Mouse (Mus musculus) limb, embryonic 11.5 days (tissue): Measurements from ENCODE around the gene Frmd4a. TPM values are rescaled to one million over a fixed set of nuclear protein-coding genes. Genes with fewer than 3 reads are reported as not detected.
"Not testable (repeated sequence)": the region's sequence is repeated elsewhere in the genome, so short reads cannot be mapped to it uniquely, and the experiment has no call there.

Source experiments
- ATAC-seq: fragments of 200-750 bp; cut with Nextera tagmentation; 2 replicates; pipeline ENCODE4 v1.8.0; 2017; ENCODE audit warnings: low read depth; ENCODE audit not compliant: insufficient number of reproducible peaks, low FRiP score, low TSS enrichment
- DNase-seq: peaks from one replicate; pipeline ENCODE4 v3.0.0-alpha.2; 2015; ENCODE audit warnings: low spot score
- H3K27ac ChIP-seq: fragments of 300-500 bp; sonication (generic); replicated peaks from 2 replicates; pipeline ENCODE4 v1.5.1; 2014; ENCODE audit warnings: low read depth, mild to moderate bottlenecking, low read length
- H3K27me3 ChIP-seq: fragments of 300-500 bp; sonication (generic); 2 replicates; pipeline ENCODE4 v1.6.1; 2014; ENCODE audit warnings: mild to moderate bottlenecking, low read length, mixed read lengths; ENCODE audit not compliant: control insufficient read depth, insufficient read depth
- H3K36me3 ChIP-seq: fragments of 300-500 bp; sonication (generic); 2 replicates; pipeline ENCODE4 v1.6.1; 2014; ENCODE audit warnings: mild to moderate bottlenecking, low read length, moderate library complexity, mixed read lengths; ENCODE audit not compliant: control insufficient read depth, insufficient read depth
- H3K4me1 ChIP-seq: fragments of 300-500 bp; sonication (generic); 2 replicates; pipeline ENCODE4 v1.6.1; 2014; ENCODE audit warnings: low read length, mixed read lengths; ENCODE audit not compliant: control insufficient read depth, insufficient read depth
- H3K4me2 ChIP-seq: fragments of 300-500 bp; sonication (generic); 2 replicates; pipeline ENCODE4 v1.6.1; 2014; ENCODE audit warnings: low read depth, mild to moderate bottlenecking, moderate library complexity; ENCODE audit not compliant: severe bottlenecking
- H3K4me3 ChIP-seq: fragments of 300-500 bp; sonication (generic); 2 replicates; pipeline ENCODE4 v1.5.1; 2014; ENCODE audit warnings: low read depth, low read length
- H3K9ac ChIP-seq: fragments of 300-500 bp; sonication (generic); 2 replicates; pipeline ENCODE4 v1.6.1; 2014; ENCODE audit warnings: mild to moderate bottlenecking, low read length
- H3K9me3 ChIP-seq: fragments of 300-500 bp; sonication (generic); 2 replicates; pipeline ENCODE4 v1.6.1; 2016; ENCODE audit warnings: low read length; ENCODE audit not compliant: control insufficient read depth
- WGBS: fragments of 180-500 bp; shearing (Covaris S2); extraction: QIAGEN DNeasy Blood & Tissue Kit; methylation state at CpG from one replicate; pipeline ENCODE4 v1.1.7; 2014; 5-methylcytosine and 5-hydroxymethylcytosine counted together
- polyA plus RNA-seq: library from polyadenylated mRNA; unstranded; fragments of >200 nt; fragmentation: Nextera tagmentation; extraction: Ambion mirVana; gene quantifications from 2 replicates; pipeline ENCODE4 v1.2.1, GENCODE M21; 2014

Frmd4a gene
- polyA plus RNA-seq, 1 experiment from 2014 or later = 65.3 TPM

DNA sequence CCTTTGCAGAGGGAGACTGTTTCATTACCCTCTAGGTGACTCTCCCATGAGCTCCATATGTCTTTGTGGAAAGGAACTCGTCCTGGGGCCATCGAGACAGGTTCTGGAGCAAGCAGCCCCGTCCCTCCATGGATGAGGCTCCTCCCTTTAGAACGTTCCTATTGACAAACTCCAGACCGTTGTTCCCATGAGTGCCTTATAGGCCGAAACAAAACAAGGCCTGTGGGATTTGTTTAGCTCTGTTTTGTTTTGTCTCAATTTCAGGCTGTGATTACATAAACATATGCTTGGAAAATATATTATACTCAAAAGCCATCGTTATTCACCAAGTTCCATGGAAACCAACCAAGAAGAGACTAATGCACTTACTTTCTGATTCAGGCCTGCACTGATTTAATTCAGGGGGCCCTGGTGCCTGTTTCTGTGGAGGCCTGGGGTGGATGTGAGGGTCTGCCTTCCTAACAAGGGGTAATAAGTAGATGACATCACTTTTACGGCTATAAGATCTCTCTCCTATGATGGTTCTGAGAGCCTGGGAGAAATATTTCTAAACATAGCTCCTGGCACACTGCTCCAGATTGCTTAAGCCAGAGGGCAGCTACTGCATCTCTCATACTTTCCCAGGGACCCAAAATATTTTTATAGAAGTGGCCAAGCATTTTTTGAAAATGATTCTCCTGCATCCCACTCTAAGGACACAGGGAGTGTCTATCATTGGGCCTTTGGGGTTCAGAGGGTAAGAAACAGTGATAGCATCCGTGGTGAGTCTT, 308.9 kb downstream of the Frmd4a start:
- Histone ChIP-seq H3K4me1 (peaks cover 7% of the 10 kb centered on the region), H3K27ac (no peak overlapping the region), H3K9ac (no peak overlapping the region), H3K36me3 (no peaks in the 10 kb centered on the region), H3K27me3 (no peaks in the 10 kb centered on the region), H3K9me3 (no peaks in the 10 kb centered on the region), H3K4me2 (no peak overlapping the region), H3K4me3 (no peak overlapping the region)
- DNase-seq = no peak
- 62% methylated on average over 9 of the region's 9 CpGs for WGBS
- no peak for ATAC-seq

DNA sequence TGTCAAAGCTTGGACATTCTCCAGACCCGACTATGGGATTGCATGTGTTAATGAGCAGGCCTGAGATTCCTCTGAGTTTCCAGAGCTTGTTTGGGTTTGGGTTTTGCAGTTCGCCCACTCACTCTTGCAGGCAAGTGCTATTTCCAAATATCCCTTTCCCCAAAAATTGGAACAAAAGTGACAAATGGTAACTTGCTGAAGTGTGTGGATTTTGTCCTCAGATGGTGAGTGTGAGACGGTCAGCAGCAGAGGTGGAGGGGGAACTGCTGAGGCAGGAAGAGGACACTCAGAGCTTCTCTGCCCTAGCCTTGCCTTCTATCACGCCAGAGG, 309.5 kb downstream of the Frmd4a start:
- H3K27ac ChIP-seq = no peak overlapping the region

DNA sequence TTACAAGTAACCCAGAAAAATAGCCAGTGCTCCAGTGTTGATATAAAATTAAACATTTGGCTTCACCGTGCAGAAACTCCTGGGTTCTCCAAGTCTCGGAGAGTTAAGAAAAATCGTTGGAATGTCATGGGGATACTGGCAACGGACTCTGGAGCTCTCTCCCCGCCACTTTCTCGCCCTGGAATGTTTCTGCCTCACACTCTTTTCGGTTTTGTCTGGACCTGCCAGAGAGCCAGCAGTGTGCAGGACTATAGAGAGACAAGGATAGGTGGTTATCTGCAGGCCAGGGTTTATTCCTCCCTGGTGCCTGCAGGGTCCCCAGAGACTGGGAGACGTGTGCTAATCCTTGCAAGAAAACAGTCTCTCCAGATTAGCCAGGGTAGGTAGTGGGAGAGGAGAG, 314.9 kb downstream of the Frmd4a start:
- DNase-seq = no peak
- Histone ChIP-seq H3K27me3 (no peaks in the 10 kb centered on the region), H3K27ac (no peak overlapping the region), H3K4me1 (peaks cover 38% of the 10 kb centered on the region), H3K9me3 (no peaks in the 10 kb centered on the region), H3K9ac (no peak overlapping the region), H3K4me3 (no peak overlapping the region), H3K4me2 (no peak overlapping the region), H3K36me3 (no peaks in the 10 kb centered on the region)
- WGBS = 71% methylated on average over 8 of the region's 8 CpGs
- no peak for ATAC-seq

More for the DNA sequence above, 309.5 kb downstream of the Frmd4a start:
- no peak overlapping the region for H3K4me3 ChIP-seq
- H3K4me2 ChIP-seq = no peak overlapping the region
- no peaks in the 10 kb centered on the region for H3K9me3 ChIP-seq
- DNase-seq (no peak), ATAC-seq (no peak)
- H3K4me1 ChIP-seq = peaks cover 7% of the 10 kb centered on the region
- H3K36me3 ChIP-seq = no peaks in the 10 kb centered on the region
- 61% methylated on average over 4 of the region's 4 CpGs for WGBS
- no peak overlapping the region for H3K9ac ChIP-seq
- no peaks in the 10 kb centered on the region for H3K27me3 ChIP-seq

DNA sequence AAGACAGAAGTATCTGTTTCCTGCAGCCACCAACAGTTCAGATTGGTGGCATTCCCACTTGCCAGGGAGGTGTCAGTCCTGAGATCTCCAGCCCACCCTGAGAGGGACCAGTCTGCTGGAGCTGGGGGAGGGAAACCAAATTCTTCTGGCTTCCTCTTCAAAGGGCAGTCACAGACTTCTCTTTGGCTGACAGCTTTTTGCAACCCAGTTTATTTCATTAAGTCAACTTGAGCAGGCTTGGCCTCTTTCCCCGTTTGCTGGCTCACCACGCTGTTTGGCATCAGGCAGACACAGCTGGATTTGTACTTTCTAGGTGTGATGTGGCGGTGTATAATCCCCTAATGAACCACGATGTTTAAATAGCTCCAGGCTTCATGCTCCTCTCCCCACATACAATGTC, 316.7 kb downstream of the Frmd4a start:
- ATAC-seq (no peak), DNase-seq (no peak)
- no peak overlapping the region for H3K4me2 ChIP-seq
- H3K27ac ChIP-seq = no peak overlapping the region
- no peaks in the 10 kb centered on the region for H3K9me3 ChIP-seq
- 22% methylated on average over 4 of the region's 4 CpGs for WGBS
- H3K9ac ChIP-seq = no peak overlapping the region
- no peaks in the 10 kb centered on the region for H3K36me3 ChIP-seq
- H3K27me3 ChIP-seq = no peaks in the 10 kb centered on the region
- H3K4me3 ChIP-seq = no peak overlapping the region
- H3K4me1 ChIP-seq = peaks cover 47% of the 10 kb centered on the region

DNA sequence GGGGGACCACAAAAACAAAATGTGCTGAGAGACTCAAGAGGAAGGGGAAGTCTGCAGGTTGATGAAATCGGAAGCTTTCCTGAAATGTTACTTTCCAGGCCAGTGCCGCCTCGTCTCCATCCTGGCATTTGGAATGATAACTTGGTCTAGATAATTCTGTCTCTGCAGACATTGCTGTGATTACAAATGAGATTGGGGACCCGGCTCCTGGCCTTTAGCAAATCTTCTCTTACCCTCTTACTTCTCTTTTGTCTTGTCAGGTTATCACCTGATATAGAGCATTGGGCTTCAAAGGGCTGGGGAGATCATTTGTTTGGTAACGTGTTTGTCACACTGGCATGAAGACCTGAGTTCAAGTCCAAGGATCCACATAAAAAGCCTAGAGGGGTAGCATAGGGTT, 317.4 kb downstream of the Frmd4a start:
- Histone ChIP-seq H3K27me3 (no peaks in the 10 kb centered on the region), H3K27ac (no peak overlapping the region), H3K36me3 (no peaks in the 10 kb centered on the region), H3K4me3 (no peak overlapping the region), H3K9ac (no peak overlapping the region), H3K4me1 (peaks cover 52% of the 10 kb centered on the region), H3K4me2 (no peak overlapping the region), H3K9me3 (no peaks in the 10 kb centered on the region)
- ATAC-seq (no peak), DNase-seq (no peak)
- WGBS = 84% methylated on average over 5 of the region's 5 CpGs

DNA sequence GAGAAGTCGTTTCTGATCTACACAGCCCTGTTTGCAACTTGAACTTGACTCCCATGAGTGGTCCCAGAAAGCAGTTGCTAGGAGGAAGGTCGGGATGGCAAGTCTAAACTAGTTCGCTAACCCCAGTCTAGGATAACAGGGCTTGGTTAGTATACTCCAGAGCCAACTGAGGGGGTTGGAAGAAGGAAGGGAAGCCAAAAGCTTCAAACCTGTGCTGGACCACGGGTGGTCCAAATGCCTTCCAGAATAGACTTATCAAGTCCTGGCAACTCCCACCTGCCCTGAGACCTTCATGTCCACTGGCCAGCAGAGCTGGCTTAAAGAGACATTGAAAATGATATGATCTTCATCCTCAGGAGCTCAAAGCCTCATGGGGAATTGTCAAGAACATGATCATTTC, 318.4 kb downstream of the Frmd4a start:
- Histone ChIP-seq H3K4me3 (no peak overlapping the region), H3K27ac (no peak overlapping the region), H3K4me1 (peaks cover 57% of the 10 kb centered on the region), H3K9me3 (no peaks in the 10 kb centered on the region), H3K27me3 (no peaks in the 10 kb centered on the region), H3K36me3 (no peaks in the 10 kb centered on the region), H3K4me2 (no peak overlapping the region), H3K9ac (no peak overlapping the region)
- no peak for ATAC-seq
- no peak for DNase-seq
- WGBS = 65% methylated on average over 4 of the region's 4 CpGs

DNA sequence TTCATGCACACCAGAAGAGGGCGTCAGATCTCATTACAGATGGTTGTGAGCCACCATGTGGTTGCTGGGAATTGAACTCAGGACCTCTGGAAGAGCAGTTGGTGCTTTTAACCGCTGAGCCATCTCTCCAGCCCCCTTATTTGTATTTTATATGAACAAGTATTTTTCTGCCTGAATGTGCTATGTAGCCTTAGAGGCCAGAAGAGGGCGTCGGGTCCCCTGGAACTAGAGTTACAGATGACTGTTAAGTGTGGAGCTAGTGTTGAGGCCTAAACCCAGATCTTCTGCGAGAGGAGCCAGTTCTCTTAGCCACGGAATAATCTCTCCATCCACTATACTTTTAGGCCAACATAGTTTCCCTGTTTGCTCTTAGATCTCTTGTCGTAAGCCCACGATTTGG, 320.8 kb downstream of the Frmd4a start:
- H3K9ac ChIP-seq, DNase-seq, H3K4me3 ChIP-seq, H3K4me2 ChIP-seq, H3K36me3 ChIP-seq, H3K27ac ChIP-seq, H3K27me3 ChIP-seq, H3K9me3 ChIP-seq, ATAC-seq: not testable (repeated sequence)
- 65% methylated on average over 8 of the region's 8 CpGs for WGBS
- peaks cover 49% of the 10 kb centered on the region for H3K4me1 ChIP-seq

DNA sequence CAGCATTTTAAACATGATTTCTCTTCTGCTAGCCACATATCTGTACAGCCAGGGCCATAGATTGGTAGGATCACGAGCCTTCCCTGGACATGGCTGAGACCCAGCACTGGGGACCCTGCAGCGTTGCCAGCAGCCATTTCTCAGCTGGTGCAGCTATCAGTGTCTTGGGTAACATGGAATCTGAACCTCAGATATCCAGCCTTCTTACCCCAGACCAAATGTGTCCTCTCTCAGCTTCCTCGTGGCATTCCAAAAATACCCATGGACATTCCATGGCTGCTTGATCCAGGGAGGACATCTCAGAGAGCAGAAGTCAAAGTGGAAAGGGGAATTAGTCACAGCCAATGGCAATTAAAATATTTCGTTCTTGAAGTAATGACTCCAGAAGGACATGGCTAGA, 321.6 kb downstream of the Frmd4a start:
- Histone ChIP-seq H3K4me1 (peaks cover 40% of the 10 kb centered on the region), H3K4me2 (no peak overlapping the region), H3K36me3 (no peaks in the 10 kb centered on the region), H3K27ac (peak overlapping the region; percentile 22; the same call in 1 of the 2 replicates), H3K9me3 (no peaks in the 10 kb centered on the region), H3K9ac (no peak overlapping the region), H3K4me3 (no peak overlapping the region), H3K27me3 (no peaks in the 10 kb centered on the region)
- ATAC-seq (no peak), DNase-seq (no peak)
- 52% methylated on average over 4 of the region's 4 CpGs for WGBS
